Mouse (Mus musculus) CD4-positive helper T cell, adult 2 months (primary cell): ENCODE data around the gene Pheta2.
"Not testable (repeated sequence)": the region's sequence is repeated elsewhere in the genome, so short reads cannot be mapped to it uniquely, and the experiment has no call there.

Source experiments
- DNase-seq: peaks from one replicate; pipeline ENCODE4 v3.0.0-alpha.2; 2012; ENCODE audit warnings: low read depth, missing footprints, low spot score

The Pheta2 gene

GRCm38 (mm10) chr15:82368851-82369250 lies 30.1 kb downstream of the Pheta2 start:
- no peak for DNase-seq

GRCm38 (mm10) chr15:82372446-82372845 lies 33.7 kb downstream of the Pheta2 start:
- DNase-seq, result no peak

GRCm38 (mm10) chr15:82372991-82373390 lies 34.2 kb downstream of the Pheta2 start:
- DNase-seq, result no peak

GRCm38 (mm10) chr15:82374437-82374836 lies 35.7 kb downstream of the Pheta2 start:
- no peak for DNase-seq

- DNase-seq, result no peak
These were observed 37.1 kb downstream of the Pheta2 start for GRCm38 (mm10) chr15:82375855-82376254.

- no peak for DNase-seq
These were observed 37.8 kb downstream of the Pheta2 start for GRCm38 (mm10) chr15:82376393-82377138.

GRCm38 (mm10) chr15:82377701-82378100 lies 39.0 kb downstream of the Pheta2 start:
- no peak for DNase-seq

GRCm38 (mm10) chr15:82378261-82379180 lies 39.8 kb downstream of the Pheta2 start:
- no peak for DNase-seq

GRCm38 (mm10) chr15:82379511-82379870 lies 40.7 kb downstream of the Pheta2 start:
- no peak for DNase-seq

- peak; percentile 55 for DNase-seq
These were observed 41.4 kb downstream of the Pheta2 start, which contains the start of gene Cyp2d22 for GRCm38 (mm10) chr15:82379871-82380713. Cyp2d22 (minus strand) TSS chr15:82380260.

- DNase-seq, result no peak
These were observed 41.9 kb downstream of the Pheta2 start for GRCm38 (mm10) chr15:82380714-82381062.

- no peak for DNase-seq
These were observed 43.7 kb downstream of the Pheta2 start for GRCm38 (mm10) chr15:82382441-82382840.

- DNase-seq, result no peak
These were observed 47.0 kb downstream of the Pheta2 start for GRCm38 (mm10) chr15:82385729-82386128.

- not testable (repeated sequence) for DNase-seq
These were observed 51.2 kb downstream of the Pheta2 start for GRCm38 (mm10) chr15:82389916-82390315.

- DNase-seq, result not testable (repeated sequence)
These were observed 55.2 kb downstream of the Pheta2 start, which contains the start of gene Cyp2d11 for GRCm38 (mm10) chr15:82393922-82394321. Cyp2d11 (minus strand) TSS chr15:82394022.
